Mouse (Mus musculus) G1E (cell line): Measurements from ENCODE around the gene Smchd1.

Source experiments
- CTCF ChIP-seq: IDR thresholded peaks from 2 replicates; pipeline ENCODE4 v1.5.1; 2012; ENCODE audit warnings: low read depth, low read length, inconsistent platforms, mixed read lengths
- GATA1 ChIP-seq: IDR thresholded peaks from 2 replicates; pipeline ENCODE4 v1.6.1; 2012; ENCODE audit warnings: borderline replicate concordance, low read length, inconsistent platforms, mixed read lengths
- GATA2 ChIP-seq: IDR thresholded peaks from 2 replicates; pipeline ENCODE4 v1.6.1; 2012; ENCODE audit warnings: low read depth, low read length, inconsistent platforms, borderline replicate concordance
- POLR2AphosphoS5 ChIP-seq: IDR thresholded peaks from 2 replicates; pipeline ENCODE4 v1.6.1; 2012; ENCODE audit warnings: low read depth, low read length, inconsistent platforms; ENCODE audit not compliant: insufficient replicate concordance
- TAL1 ChIP-seq: conservative IDR thresholded peaks from 2 replicates; pipeline ENCODE4 v1.6.1; 2012; ENCODE audit warnings: low read depth, low read length, inconsistent platforms, mixed read lengths

DNA sequence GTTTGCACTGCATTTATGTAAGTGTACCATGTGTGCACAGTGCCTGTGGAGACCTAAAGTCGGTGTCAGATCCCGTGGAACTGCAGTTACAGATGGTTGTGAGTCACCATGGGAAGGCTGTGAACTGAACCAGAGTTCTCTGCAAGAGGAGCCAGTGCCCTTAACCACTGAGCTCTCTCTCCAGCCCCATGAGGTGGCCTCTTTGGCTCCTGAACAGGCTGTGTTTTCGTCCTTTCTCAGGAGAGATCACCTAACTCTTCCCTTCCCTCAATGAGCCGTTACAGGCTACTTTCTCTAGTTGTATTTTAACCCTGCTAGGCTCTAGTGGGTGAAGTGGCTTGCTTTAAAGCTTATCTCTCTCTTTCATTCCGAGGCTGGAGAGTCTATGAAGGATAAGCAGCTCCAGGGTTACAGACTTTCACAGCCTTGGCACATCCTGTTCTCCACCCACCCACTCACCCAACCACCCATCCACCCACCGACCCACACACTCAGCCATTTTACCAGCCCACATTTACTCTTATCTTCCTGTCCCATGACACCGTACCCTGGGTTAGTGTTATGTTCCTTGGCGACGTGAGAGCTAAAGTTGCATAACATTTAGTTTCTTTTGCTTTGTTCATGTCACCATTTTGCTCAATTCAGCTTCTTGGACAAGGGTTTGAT is 15.7 kb upstream of the Smchd1 start:
- no peak for TF ChIP-seq CTCF
- TF ChIP-seq POLR2AphosphoS5 = no peak
- no peak for TF ChIP-seq GATA1
- TF ChIP-seq TAL1 = peak; percentile 40
- no peak for TF ChIP-seq GATA2
